9 mouse cellular contexts compared by ENCODE assay signal in the genomic region with DNA sequence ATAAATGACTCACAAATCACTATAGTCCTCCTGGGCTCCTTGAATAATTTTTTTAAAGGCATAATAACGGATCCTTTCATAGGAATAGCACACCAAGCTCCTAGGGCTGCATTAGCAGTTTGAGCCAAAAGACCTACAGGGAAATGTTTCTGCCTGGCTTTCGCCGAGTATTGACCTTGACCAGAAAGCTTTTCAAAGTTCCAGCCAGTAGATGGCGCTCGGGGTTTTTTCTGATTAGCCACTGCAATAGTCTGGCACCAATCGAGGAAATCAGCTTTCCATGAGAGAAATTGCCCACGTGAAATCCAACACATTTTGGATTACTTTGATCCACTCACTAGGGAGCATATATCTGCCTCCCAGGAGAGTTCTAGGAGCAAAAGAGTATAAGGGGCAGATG. TPM values are rescaled to one million over a fixed set of nuclear protein-coding genes. Genes with fewer than 3 reads are reported as not detected.
DNase-seq lines count a peak whose midpoint lies in the region; ATAC-seq and TF ChIP-seq lines count a peak whose summit lies in the region.
"Had no signal": no experiment of that assay in that cellular context is flagged by ENCODE, and none has a peak within 500 bp of the region (broad histone marks: within the 10 kb centered on the region; RNA-seq: fewer than 3 reads in every experiment).

No protein-coding gene starts in this region.

- H3K4me2 ChIP-seq in forebrain, postnatal 0 days (ENCODE audit: low read depth): no peak overlapping the region
- H3K4me2 ChIP-seq in forebrain, embryonic 11.5 days (ENCODE audit: low read depth, low read length, severe bottlenecking): no peak overlapping the region
- H3K4me2 ChIP-seq: limb, embryonic 15.5 days had no signal

- H3K4me3 ChIP-seq in forebrain, postnatal 0 days (ENCODE audit: low read depth, low read length): no peak overlapping the region
- no peak overlapping the region for H3K4me3 ChIP-seq in forebrain, embryonic 11.5 days (ENCODE audit: low read depth, low read length)
- no peak overlapping the region for H3K4me3 ChIP-seq in layer of hippocampus, adult 2 months
- H3K4me3 ChIP-seq: limb, embryonic 15.5 days had no signal

- 65% methylated on average over 7 of the region's 7 CpGs for WGBS in forebrain, postnatal 0 days
- 71% methylated on average over 7 of the region's 7 CpGs for WGBS in forebrain, embryonic 11.5 days

- no peak overlapping the region for H3K9ac ChIP-seq in forebrain, postnatal 0 days
- no peak overlapping the region for H3K9ac ChIP-seq in forebrain, embryonic 11.5 days (ENCODE audit: low read length)
- H3K9ac ChIP-seq: limb, embryonic 15.5 days had no signal

- ATAC-seq in forebrain, postnatal 0 days: no peak
- ATAC-seq in forebrain, embryonic 11.5 days (replicated peaks; ENCODE audit: low FRiP score): no peak
- ATAC-seq in erythroid progenitor cell, adult 5-6 weeks (replicated peaks; ENCODE audit: low FRiP score, poor library complexity, severe bottlenecking): no peak

- no peaks in the 10 kb centered on the region; the same call in 1 of the 2 replicates for H3K9me3 ChIP-seq in forebrain, postnatal 0 days (ENCODE audit: low read length)
- H3K9me3 ChIP-seq in forebrain, embryonic 11.5 days (ENCODE audit: control insufficient read depth, low read length): peaks cover 6% of the 10 kb centered on the region; the same call in 1 of the 2 replicates

- no peak overlapping the region for H3K27ac ChIP-seq in forebrain, postnatal 0 days (ENCODE audit: low read depth, low read length)
- no peak overlapping the region for H3K27ac ChIP-seq in forebrain, embryonic 11.5 days (ENCODE audit: low read depth, low read length)
- no peak overlapping the region for H3K27ac ChIP-seq in layer of hippocampus, adult 2 months
- H3K27ac ChIP-seq: limb, embryonic 15.5 days had no signal

- DNase-seq in forebrain, postnatal 0 days: no peak
- DNase-seq in forebrain, embryonic 11.5 days (ENCODE audit: low spot score): no peak
- DNase-seq in right cerebral cortex, adult 2 months (ENCODE audit: low spot score in 2 of 2): peak; percentile 28 to 38
- no peak for DNase-seq in right cerebral cortex, postnatal 25 days
- DNase-seq in cerebellum, postnatal 25 days: peak; percentile 50 to 75
- peak; percentile 23 to 60 for DNase-seq in layer of hippocampus, adult 2 months (ENCODE audit: low spot score in 2 of 2)
- DNase-seq in retina, postnatal 1 day: peak; percentile 35

- H3K27me3 ChIP-seq in forebrain, postnatal 0 days (ENCODE audit: insufficient read depth, low read length): no peaks in the 10 kb centered on the region
- H3K27me3 ChIP-seq in forebrain, embryonic 11.5 days (ENCODE audit: control insufficient read depth, insufficient read depth, low read length): no peaks in the 10 kb centered on the region
- H3K27me3 ChIP-seq: limb, embryonic 15.5 days had no signal

- no peaks in the 10 kb centered on the region for H3K4me1 ChIP-seq in forebrain, postnatal 0 days (ENCODE audit: insufficient read depth)
- H3K4me1 ChIP-seq in forebrain, embryonic 11.5 days (replicated peaks; ENCODE audit: control insufficient read depth, insufficient read depth, low read length): no peaks in the 10 kb centered on the region
- H3K4me1 ChIP-seq: limb, embryonic 15.5 days had no signal

- no peaks in the 10 kb centered on the region for H3K36me3 ChIP-seq in forebrain, postnatal 0 days (ENCODE audit: insufficient read depth)
- H3K36me3 ChIP-seq in forebrain, embryonic 11.5 days (ENCODE audit: control insufficient read depth, insufficient read depth, low read length): no peaks in the 10 kb centered on the region
- H3K36me3 ChIP-seq: limb, embryonic 15.5 days had no signal

- TF ChIP-seq CTCF in forebrain, postnatal 0 days (IDR thresholded peaks at IDR 0.05; ENCODE audit: low read depth): 0 out of 2 replicates have a peak, but pooled peaks have one; percentile 21
- TF ChIP-seq CTCF in layer of hippocampus, adult 2 months (conservative IDR thresholded peaks at IDR 0.05): peak; percentile 78

RNA-seq across cellular contexts. Expression of gene Mup21, which starts 17.0 kb away (rescaled TPM):
- not detected in 2 replicates for total RNA-seq in forebrain, postnatal 0 days (2014; rRNA removed)
- polyA plus RNA-seq in forebrain, postnatal 0 days (2015; fragmentation: Nextera tagmentation; extraction: Ambion mirVana): not detected in 2 replicates
- not detected in 2 replicates for polyA plus RNA-seq in forebrain, embryonic 11.5 days (2014; fragmentation: Nextera tagmentation; extraction: Ambion mirVana)
- not detected for total RNA-seq in layer of hippocampus, adult 2 months (2021)
- not detected in 2 replicates for total RNA-seq in erythroid progenitor cell, adult 5-6 weeks (2015; ENCODE audit: low replicate concordance)
- not detected in 2 replicates for total RNA-seq in erythroid progenitor cell, adult 5-6 weeks (2017; ENCODE audit: low replicate concordance)
- polyA plus RNA-seq: limb, embryonic 15.5 days had no signal

RNA-seq across cellular contexts. Expression of gene Mup3, which starts 46.6 kb away (rescaled TPM):
- total RNA-seq in forebrain, postnatal 0 days (2014; rRNA removed): not detected in 2 replicates
- not detected in 2 replicates for polyA plus RNA-seq in forebrain, postnatal 0 days (2015; fragmentation: Nextera tagmentation; extraction: Ambion mirVana)
- polyA plus RNA-seq in forebrain, embryonic 11.5 days (2014; fragmentation: Nextera tagmentation; extraction: Ambion mirVana): not detected in 2 replicates
- not detected for total RNA-seq in layer of hippocampus, adult 2 months (2021)
- not detected in 2 replicates for total RNA-seq in erythroid progenitor cell, adult 5-6 weeks (2015; ENCODE audit: low replicate concordance)
- not detected in 2 replicates for total RNA-seq in erythroid progenitor cell, adult 5-6 weeks (2017; ENCODE audit: low replicate concordance)
- polyA plus RNA-seq: limb, embryonic 15.5 days had no signal

Comparison
In these comparisons a context has a peak if more than half of its experiments do, and no peak if none do; other contexts are left out.
1. DNase-seq: peak in right cerebral cortex, adult 2 months (2 of 2), cerebellum, postnatal 25 days (2 of 2), layer of hippocampus, adult 2 months (2 of 2) and retina, postnatal 1 day (single experiment); none in forebrain, postnatal 0 days (single experiment), forebrain, embryonic 11.5 days (single experiment) and right cerebral cortex, postnatal 25 days (single experiment).